Mouse (Mus musculus) spleen, postnatal 4 days (tissue): ENCODE data around the gene B4galnt1.
"Not testable (repeated sequence)": the region's sequence is repeated elsewhere in the genome, so short reads cannot be mapped to it uniquely, and the experiment has no call there.

ENCODE experiments used
- DNase-seq, 2 experiments: peaks; one replicate each; pipeline ENCODE4 v3.0.0; 2022; ENCODE audit warnings: low spot score in 2 of 2

Gene B4galnt1

GRCm38 (mm10) chr10:127141500-127141899 lies 23.5 kb upstream of the B4galnt1 start:
- DNase-seq, result no peak

- DNase-seq, result no peak
These were observed 21.8 kb upstream of the B4galnt1 start for GRCm38 (mm10) chr10:127143228-127143627.

- no peak for DNase-seq
These were observed 20.5 kb upstream of the B4galnt1 start for GRCm38 (mm10) chr10:127144536-127144935.

- DNase-seq, result no peak
These were observed 19.7 kb upstream of the B4galnt1 start for GRCm38 (mm10) chr10:127145303-127145702.

GRCm38 (mm10) chr10:127147135-127147534 lies 17.9 kb upstream of the B4galnt1 start:
- no peak for DNase-seq

GRCm38 (mm10) chr10:127150471-127150872 lies 14.6 kb upstream of the B4galnt1 start:
- no peak for DNase-seq

- DNase-seq, result not testable (repeated sequence)
These were observed 13.8 kb upstream of the B4galnt1 start for GRCm38 (mm10) chr10:127151233-127151632.

- DNase-seq, result not testable (repeated sequence)
These were observed 12.5 kb upstream of the B4galnt1 start for GRCm38 (mm10) chr10:127152556-127152955.

GRCm38 (mm10) chr10:127153323-127153722 lies 11.7 kb upstream of the B4galnt1 start:
- DNase-seq, result no peak

GRCm38 (mm10) chr10:127154241-127154640 lies 10.8 kb upstream of the B4galnt1 start:
- no peak for DNase-seq

GRCm38 (mm10) chr10:127154652-127155051 lies 10.4 kb upstream of the B4galnt1 start:
- no peak for DNase-seq

- DNase-seq, result no peak
These were observed 8.9 kb upstream of the B4galnt1 start for GRCm38 (mm10) chr10:127156089-127156488.

GRCm38 (mm10) chr10:127156511-127156910 lies 8.5 kb upstream of the B4galnt1 start:
- no peak for DNase-seq

- DNase-seq, result no peak
These were observed 6.6 kb upstream of the B4galnt1 start for GRCm38 (mm10) chr10:127158471-127158870.

GRCm38 (mm10) chr10:127160081-127160480 lies 4.9 kb upstream of the B4galnt1 start:
- no peak for DNase-seq

GRCm38 (mm10) chr10:127160728-127161127 lies 4.3 kb upstream of the B4galnt1 start:
- no peak for DNase-seq

GRCm38 (mm10) chr10:127162771-127163261 lies 2.2 kb upstream of the B4galnt1 start:
- peak in 1 of 2 experiments; percentile 59 for DNase-seq

GRCm38 (mm10) chr10:127164190-127164589 lies 835 bp upstream of the B4galnt1 start:
- DNase-seq, result no peak

GRCm38 (mm10) chr10:127165354-127165653 lies 279 bp downstream of the B4galnt1 start:
- peak in 1 of 2 experiments; percentile 90 for DNase-seq

GRCm38 (mm10) chr10:127165654-127166403 lies 804 bp downstream of the B4galnt1 start:
- peak; percentile 64 to 81 for DNase-seq

GRCm38 (mm10) chr10:127166404-127166715 lies 1.3 kb downstream of the B4galnt1 start:
- no peak for DNase-seq

GRCm38 (mm10) chr10:127166771-127167613 lies 2.0 kb downstream of the B4galnt1 start:
- peak in 1 of 2 experiments; percentile 68 for DNase-seq
